Mouse (Mus musculus): ENCODE measurements around the gene Syt3. TPM values are rescaled to one million over a fixed set of nuclear protein-coding genes. Genes with fewer than 3 reads are reported as not detected.

Syt3 gene
- polyA plus RNA-seq, 1 experiment: 4.9 TPM

GRCm38 (mm10) chr7:44428171-44428950 lies 44.5 kb downstream of the Syt3 start:
- Histone ChIP-seq H3K4me1 (ENCODE audit: control insufficient read depth, insufficient read depth, insufficient read length, low read length) (0 out of 2 replicates have a peak, but pooled peaks cover 2% of the 10 kb centered on the region), H3K4me3 (ENCODE audit: insufficient read depth, low read depth, low read length) (no peak overlapping the region), H3K27ac (replicated peaks; ENCODE audit: low read depth, low read length) (no peak overlapping the region)

- H3K4me1 ChIP-seq (ENCODE audit: control insufficient read depth, insufficient read depth, insufficient read length, low read length): 0 out of 2 replicates have a peak, but pooled peaks cover 2% of the 10 kb centered on the region
- no peak within 1 kb of the TSS for H3K27ac ChIP-seq (replicated peaks; ENCODE audit: low read depth, low read length)
- H3K4me3 ChIP-seq (ENCODE audit: insufficient read depth, low read depth, low read length): no peak within 1 kb of the TSS
Measured at GRCm38 (mm10) chr7:44428968-44429521, 45.1 kb downstream of the Syt3 start, which contains the start of gene Lrrc4b. Lrrc4b (plus strand) TSS chr7:44429018.

- Histone ChIP-seq H3K27ac (replicated peaks; ENCODE audit: low read depth, low read length) (no peak overlapping the region), H3K4me1 (ENCODE audit: control insufficient read depth, insufficient read depth, insufficient read length, low read length) (0 out of 2 replicates have a peak, but pooled peaks cover 2% of the 10 kb centered on the region), H3K4me3 (ENCODE audit: insufficient read depth, low read depth, low read length) (no peak overlapping the region)
Measured at GRCm38 (mm10) chr7:44429534-44430488, 45.9 kb downstream of the Syt3 start.

- H3K4me1 ChIP-seq (ENCODE audit: control insufficient read depth, insufficient read depth, insufficient read length, low read length): 0 out of 2 replicates have a peak, but pooled peaks cover 2% of the 10 kb centered on the region
- no peak overlapping the region for H3K27ac ChIP-seq (replicated peaks; ENCODE audit: low read depth, low read length)
- no peak overlapping the region for H3K4me3 ChIP-seq (ENCODE audit: insufficient read depth, low read depth, low read length)
Measured at GRCm38 (mm10) chr7:44432550-44432949, 48.6 kb downstream of the Syt3 start.

GRCm38 (mm10) chr7:44433371-44433770 lies 49.5 kb downstream of the Syt3 start:
- no peak overlapping the region for H3K27ac ChIP-seq (replicated peaks; ENCODE audit: low read depth, low read length)
- no peak overlapping the region for H3K4me3 ChIP-seq (ENCODE audit: insufficient read depth, low read depth, low read length)
- no peaks in the 10 kb centered on the region for H3K4me1 ChIP-seq (ENCODE audit: control insufficient read depth, insufficient read depth, insufficient read length, low read length)

GRCm38 (mm10) chr7:44434089-44434488 lies 50.2 kb downstream of the Syt3 start:
- Histone ChIP-seq H3K27ac (replicated peaks; ENCODE audit: low read depth, low read length) (no peak overlapping the region), H3K4me1 (ENCODE audit: control insufficient read depth, insufficient read depth, insufficient read length, low read length) (no peaks in the 10 kb centered on the region), H3K4me3 (ENCODE audit: insufficient read depth, low read depth, low read length) (no peak overlapping the region)

GRCm38 (mm10) chr7:44435796-44436195 lies 51.9 kb downstream of the Syt3 start:
- Histone ChIP-seq H3K27ac (replicated peaks; ENCODE audit: low read depth, low read length) (no peak overlapping the region), H3K4me3 (ENCODE audit: insufficient read depth, low read depth, low read length) (no peak overlapping the region), H3K4me1 (ENCODE audit: control insufficient read depth, insufficient read depth, insufficient read length, low read length) (no peaks in the 10 kb centered on the region)

- no peak overlapping the region for H3K4me3 ChIP-seq (ENCODE audit: insufficient read depth, low read depth, low read length)
- no peak overlapping the region for H3K27ac ChIP-seq (replicated peaks; ENCODE audit: low read depth, low read length)
- no peaks in the 10 kb centered on the region for H3K4me1 ChIP-seq (ENCODE audit: control insufficient read depth, insufficient read depth, insufficient read length, low read length)
Measured at GRCm38 (mm10) chr7:44436267-44436666, 52.4 kb downstream of the Syt3 start.

GRCm38 (mm10) chr7:44437188-44437587 lies 53.3 kb downstream of the Syt3 start:
- no peak overlapping the region for H3K27ac ChIP-seq (replicated peaks; ENCODE audit: low read depth, low read length)
- H3K4me1 ChIP-seq (ENCODE audit: control insufficient read depth, insufficient read depth, insufficient read length, low read length): no peaks in the 10 kb centered on the region
- H3K4me3 ChIP-seq (ENCODE audit: insufficient read depth, low read depth, low read length): no peak overlapping the region

GRCm38 (mm10) chr7:44437933-44438332 lies 54.0 kb downstream of the Syt3 start:
- Histone ChIP-seq H3K4me3 (ENCODE audit: insufficient read depth, low read depth, low read length) (no peak overlapping the region), H3K27ac (replicated peaks; ENCODE audit: low read depth, low read length) (no peak overlapping the region), H3K4me1 (ENCODE audit: control insufficient read depth, insufficient read depth, insufficient read length, low read length) (no peaks in the 10 kb centered on the region)

- no peak overlapping the region for H3K27ac ChIP-seq (replicated peaks; ENCODE audit: low read depth, low read length)
- no peaks in the 10 kb centered on the region for H3K4me1 ChIP-seq (ENCODE audit: control insufficient read depth, insufficient read depth, insufficient read length, low read length)
- no peak overlapping the region for H3K4me3 ChIP-seq (ENCODE audit: insufficient read depth, low read depth, low read length)
Measured at GRCm38 (mm10) chr7:44439696-44440095, 55.8 kb downstream of the Syt3 start.

GRCm38 (mm10) chr7:44440479-44440878 lies 56.6 kb downstream of the Syt3 start:
- Histone ChIP-seq H3K4me3 (ENCODE audit: insufficient read depth, low read depth, low read length) (no peak overlapping the region), H3K4me1 (ENCODE audit: control insufficient read depth, insufficient read depth, insufficient read length, low read length) (no peaks in the 10 kb centered on the region)

GRCm38 (mm10) chr7:44441180-44441579 lies 57.3 kb downstream of the Syt3 start:
- Histone ChIP-seq H3K27ac (replicated peaks; ENCODE audit: low read depth, low read length) (no peak overlapping the region), H3K4me1 (ENCODE audit: control insufficient read depth, insufficient read depth, insufficient read length, low read length) (no peaks in the 10 kb centered on the region), H3K4me3 (ENCODE audit: insufficient read depth, low read depth, low read length) (no peak overlapping the region)

More at GRCm38 (mm10) chr7:44440479-44440878, 56.6 kb downstream of the Syt3 start:
- H3K27ac ChIP-seq (replicated peaks; ENCODE audit: low read depth, low read length): no peak overlapping the region

GRCm38 (mm10) chr7:44441648-44442109 lies 57.8 kb downstream of the Syt3 start:
- H3K4me1 ChIP-seq (ENCODE audit: control insufficient read depth, insufficient read depth, insufficient read length, low read length): no peaks in the 10 kb centered on the region
- H3K27ac ChIP-seq (replicated peaks; ENCODE audit: low read depth, low read length): no peak overlapping the region
- H3K4me3 ChIP-seq (ENCODE audit: insufficient read depth, low read depth, low read length): no peak overlapping the region

- no peak overlapping the region for H3K27ac ChIP-seq (replicated peaks; ENCODE audit: low read depth, low read length)
- H3K4me3 ChIP-seq (ENCODE audit: insufficient read depth, low read depth, low read length): no peak overlapping the region
- H3K4me1 ChIP-seq (ENCODE audit: control insufficient read depth, insufficient read depth, insufficient read length, low read length): no peaks in the 10 kb centered on the region
Measured at GRCm38 (mm10) chr7:44442407-44442821, 58.5 kb downstream of the Syt3 start.
